Mouse (Mus musculus): ENCODE measurements around the gene Ctse.

GRCm38 (mm10) chr1:131638541-131639421 is 675 bp downstream of the Ctse start:
- no peak for TF ChIP-seq CTCF (IDR thresholded peaks at IDR 0.05; ENCODE audit: borderline replicate concordance, control insufficient read depth, extremely low read depth, insufficient read depth, low read length, poor library complexity)
- TF ChIP-seq POLR2A (IDR thresholded peaks at IDR 0.05; ENCODE audit: control insufficient read depth, extremely low read depth, insufficient read depth, low read length, poor library complexity), result no peak

All from thymus, adult 2 months (tissue).